Mouse (Mus musculus): ENCODE results near the gene Ppie. TPM values are rescaled to one million over a fixed set of nuclear protein-coding genes. Genes with fewer than 3 reads are reported as not detected.

The Ppie gene
- total and polyA plus RNA-seq, 3 experiments: 17.3 to 70.7 (median 39.3) TPM

DNA sequence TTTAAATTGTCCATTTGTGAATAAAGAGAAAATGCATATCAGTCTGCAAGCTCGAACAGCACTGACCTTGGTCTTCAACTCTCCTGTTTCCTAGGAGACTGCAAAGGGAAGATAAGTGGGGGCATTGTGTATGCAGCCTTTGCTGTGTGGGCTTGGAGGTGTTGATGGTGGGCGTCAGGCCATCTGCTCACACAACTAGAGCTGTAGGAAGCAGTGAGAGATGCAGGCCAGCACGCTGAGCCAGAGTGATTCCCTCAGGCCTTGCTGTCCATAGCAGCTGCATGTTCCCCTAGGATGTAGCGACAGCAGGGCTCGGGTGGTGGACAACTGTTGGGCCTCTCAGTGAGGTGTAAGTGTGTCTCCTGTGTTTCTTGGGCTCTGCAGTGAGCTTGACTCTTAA lies 13.2 kb upstream of the Ppie start:
- no peaks in the 10 kb centered on the region for H3K9me3 ChIP-seq (replicated peaks)
- DNase-seq (ENCODE audit: low spot score) (no peak), ATAC-seq (ENCODE audit: extremely low read depth, insufficient number of reproducible peaks, low FRiP score, poor library complexity, severe bottlenecking) (no peak)
- no peaks in the 10 kb centered on the region for H3K36me3 ChIP-seq (replicated peaks)
- no peaks in the 10 kb centered on the region for H3K4me1 ChIP-seq (ENCODE audit: insufficient read depth, low read depth, low read length)
- peaks cover 13% of the 10 kb centered on the region for H3K27me3 ChIP-seq (ENCODE audit: insufficient read depth, low read length)
- H3K4me3 ChIP-seq (ENCODE audit: low read depth, low read length): no peak overlapping the region
- no peak for TF ChIP-seq GATA1 (IDR thresholded peaks at IDR 0.05; ENCODE audit: borderline replicate concordance, low read length)
- TF ChIP-seq GATA2 (IDR thresholded peaks at IDR 0.05; ENCODE audit: borderline replicate concordance, low read depth, low read length): no peak
- TF ChIP-seq POLR2AphosphoS5 (IDR thresholded peaks at IDR 0.05; ENCODE audit: insufficient replicate concordance, low read depth, low read length): no peak
- TF ChIP-seq TAL1 (conservative IDR thresholded peaks at IDR 0.05; ENCODE audit: low read depth, low read length): no peak
- TF ChIP-seq CTCF (IDR thresholded peaks at IDR 0.05; ENCODE audit: low read depth, low read length): no peak

GRCm38 (mm10) chr4:123152003-123152402 lies 12.3 kb upstream of the Ppie start:
- DNase-seq (ENCODE audit: low spot score) (no peak), ATAC-seq (ENCODE audit: extremely low read depth, insufficient number of reproducible peaks, low FRiP score, poor library complexity, severe bottlenecking) (no peak)

GRCm38 (mm10) chr4:123147446-123148150 lies 7.8 kb upstream of the Ppie start:
- no peak for ATAC-seq (ENCODE audit: extremely low read depth, insufficient number of reproducible peaks, low FRiP score, poor library complexity, severe bottlenecking)
- no peaks in the 10 kb centered on the region for H3K4me1 ChIP-seq (ENCODE audit: insufficient read depth, low read depth, low read length)
- H3K9me3 ChIP-seq (replicated peaks): no peaks in the 10 kb centered on the region
- no peak overlapping the region for H3K4me3 ChIP-seq (ENCODE audit: low read depth, low read length)
- H3K27me3 ChIP-seq (ENCODE audit: insufficient read depth, low read length): peaks cover 21% of the 10 kb centered on the region
- no peaks in the 10 kb centered on the region for H3K36me3 ChIP-seq (replicated peaks)
- DNase-seq (ENCODE audit: low spot score): no peak
- TF ChIP-seq TAL1 (conservative IDR thresholded peaks at IDR 0.05; ENCODE audit: low read depth, low read length) (no peak), POLR2AphosphoS5 (IDR thresholded peaks at IDR 0.05; ENCODE audit: insufficient replicate concordance, low read depth, low read length) (no peak), CTCF (IDR thresholded peaks at IDR 0.05; ENCODE audit: low read depth, low read length) (no peak), GATA1 (IDR thresholded peaks at IDR 0.05; ENCODE audit: borderline replicate concordance, low read length) (no peak), GATA2 (IDR thresholded peaks at IDR 0.05; ENCODE audit: borderline replicate concordance, low read depth, low read length) (no peak)

More at GRCm38 (mm10) chr4:123152003-123152402, 12.3 kb upstream of the Ppie start:
- no peak for TF ChIP-seq POLR2AphosphoS5 (IDR thresholded peaks at IDR 0.05; ENCODE audit: insufficient replicate concordance, low read depth, low read length)
- no peak for TF ChIP-seq GATA2 (IDR thresholded peaks at IDR 0.05; ENCODE audit: borderline replicate concordance, low read depth, low read length)
- no peak for TF ChIP-seq GATA1 (IDR thresholded peaks at IDR 0.05; ENCODE audit: borderline replicate concordance, low read length)
- TF ChIP-seq TAL1 (conservative IDR thresholded peaks at IDR 0.05; ENCODE audit: low read depth, low read length): no peak
- no peak for TF ChIP-seq CTCF (IDR thresholded peaks at IDR 0.05; ENCODE audit: low read depth, low read length)
- H3K9me3 ChIP-seq (replicated peaks): no peaks in the 10 kb centered on the region
- peaks cover 19% of the 10 kb centered on the region for H3K27me3 ChIP-seq (ENCODE audit: insufficient read depth, low read length)
- no peaks in the 10 kb centered on the region for H3K4me1 ChIP-seq (ENCODE audit: insufficient read depth, low read depth, low read length)
- no peak overlapping the region for H3K4me3 ChIP-seq (ENCODE audit: low read depth, low read length)
- H3K36me3 ChIP-seq (replicated peaks): no peaks in the 10 kb centered on the region

DNA sequence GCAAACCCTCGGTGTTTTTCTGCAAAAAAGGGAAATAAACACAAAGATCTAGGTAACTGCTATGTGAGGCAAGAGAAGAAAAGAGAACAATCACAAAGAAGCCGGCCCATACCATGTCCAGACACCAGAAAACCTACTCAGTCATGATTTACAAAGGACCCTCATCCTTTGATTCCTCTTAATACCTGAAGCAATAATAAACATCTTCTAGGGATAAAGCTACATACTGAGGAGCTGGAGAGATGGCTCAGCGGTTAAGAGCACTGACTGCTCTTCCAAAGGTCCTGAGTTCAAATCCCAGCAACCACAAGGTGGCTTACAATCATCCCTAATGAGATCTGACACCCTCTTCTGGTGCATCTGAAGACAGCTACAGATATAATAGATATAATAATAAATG lies 2.2 kb downstream of the Ppie start:
- H3K36me3 ChIP-seq (replicated peaks): peaks cover 52% of the 10 kb centered on the region
- H3K4me3 ChIP-seq (ENCODE audit: low read depth, low read length): no peak overlapping the region
- H3K4me1 ChIP-seq (ENCODE audit: insufficient read depth, low read depth, low read length): peaks cover 23% of the 10 kb centered on the region
- H3K27me3 ChIP-seq (ENCODE audit: insufficient read depth, low read length): no peaks in the 10 kb centered on the region
- ATAC-seq (ENCODE audit: extremely low read depth, insufficient number of reproducible peaks, low FRiP score, poor library complexity, severe bottlenecking) (no peak), DNase-seq (ENCODE audit: low spot score) (no peak)
- H3K9me3 ChIP-seq (replicated peaks): no peaks in the 10 kb centered on the region
- no peak for TF ChIP-seq POLR2AphosphoS5 (IDR thresholded peaks at IDR 0.05; ENCODE audit: insufficient replicate concordance, low read depth, low read length)
- no peak for TF ChIP-seq GATA2 (IDR thresholded peaks at IDR 0.05; ENCODE audit: borderline replicate concordance, low read depth, low read length)
- TF ChIP-seq GATA1 (IDR thresholded peaks at IDR 0.05; ENCODE audit: borderline replicate concordance, low read length): no peak
- no peak for TF ChIP-seq TAL1 (conservative IDR thresholded peaks at IDR 0.05; ENCODE audit: low read depth, low read length)
- no peak for TF ChIP-seq CTCF (IDR thresholded peaks at IDR 0.05; ENCODE audit: low read depth, low read length)

DNA sequence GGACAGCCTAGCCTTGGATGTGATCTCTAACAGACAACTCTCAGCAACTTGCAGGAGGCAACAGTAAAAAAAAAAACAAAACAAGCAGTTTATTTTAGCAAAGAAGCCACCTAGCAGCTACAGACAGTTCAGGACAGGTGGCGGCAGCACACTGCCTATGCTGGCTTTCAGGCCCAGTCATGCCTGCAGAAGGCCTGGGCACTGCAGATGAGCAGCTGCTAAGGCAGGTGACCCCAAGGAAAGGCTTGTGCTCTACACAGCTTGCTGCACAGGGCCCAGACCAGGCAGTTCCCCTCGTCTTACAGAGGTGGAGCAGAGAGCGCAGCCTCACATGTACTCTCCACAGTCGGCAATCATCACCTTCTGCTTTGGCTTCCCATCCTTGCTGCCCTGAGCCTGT lies 12.7 kb downstream of the Ppie start:
- Histone ChIP-seq H3K4me3 (ENCODE audit: low read depth, low read length) (no peak overlapping the region), H3K27me3 (ENCODE audit: insufficient read depth, low read length) (no peaks in the 10 kb centered on the region), H3K4me1 (ENCODE audit: insufficient read depth, low read depth, low read length) (0 out of 2 replicates have a peak, but pooled peaks cover 2% of the 10 kb centered on the region), H3K36me3 (replicated peaks) (peaks cover 95% of the 10 kb centered on the region), H3K9me3 (replicated peaks) (no peaks in the 10 kb centered on the region)
- ATAC-seq (ENCODE audit: extremely low read depth, insufficient number of reproducible peaks, low FRiP score, poor library complexity, severe bottlenecking): no peak
- DNase-seq (ENCODE audit: low spot score): no peak
- TF ChIP-seq POLR2AphosphoS5 (IDR thresholded peaks at IDR 0.05; ENCODE audit: insufficient replicate concordance, low read depth, low read length) (no peak), GATA1 (IDR thresholded peaks at IDR 0.05; ENCODE audit: borderline replicate concordance, low read length) (no peak), GATA2 (IDR thresholded peaks at IDR 0.05; ENCODE audit: borderline replicate concordance, low read depth, low read length) (no peak), TAL1 (conservative IDR thresholded peaks at IDR 0.05; ENCODE audit: low read depth, low read length) (no peak), CTCF (IDR thresholded peaks at IDR 0.05; ENCODE audit: low read depth, low read length) (no peak)

DNA sequence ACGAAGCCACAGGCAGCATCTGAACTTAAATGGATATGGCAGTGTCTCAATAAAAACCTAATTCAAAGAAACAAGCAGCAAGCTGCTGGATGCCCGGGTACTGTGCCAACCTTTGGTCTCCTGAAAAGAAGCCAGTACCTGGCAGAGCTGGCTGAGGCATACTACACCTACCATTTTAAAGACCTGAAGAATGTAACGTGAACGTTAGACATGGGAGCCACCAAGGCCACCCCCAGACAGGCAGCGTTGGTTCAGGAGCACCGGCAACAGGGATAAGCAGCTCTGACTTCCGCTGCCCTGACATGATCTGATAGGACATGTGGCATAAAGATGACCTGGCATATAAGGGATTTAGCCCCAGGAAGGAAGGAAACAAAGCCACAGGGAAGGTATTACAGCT lies 13.1 kb downstream of the Ppie start:
- DNase-seq (ENCODE audit: low spot score) (no peak), ATAC-seq (ENCODE audit: extremely low read depth, insufficient number of reproducible peaks, low FRiP score, poor library complexity, severe bottlenecking) (no peak)
- H3K27me3 ChIP-seq (ENCODE audit: insufficient read depth, low read length): no peaks in the 10 kb centered on the region
- peaks cover 95% of the 10 kb centered on the region for H3K36me3 ChIP-seq (replicated peaks)
- no peaks in the 10 kb centered on the region for H3K9me3 ChIP-seq (replicated peaks)
- H3K4me3 ChIP-seq (ENCODE audit: low read depth, low read length): no peak overlapping the region
- TF ChIP-seq TAL1 (conservative IDR thresholded peaks at IDR 0.05; ENCODE audit: low read depth, low read length): no peak
- TF ChIP-seq GATA2 (IDR thresholded peaks at IDR 0.05; ENCODE audit: borderline replicate concordance, low read depth, low read length): no peak
- TF ChIP-seq POLR2AphosphoS5 (IDR thresholded peaks at IDR 0.05; ENCODE audit: insufficient replicate concordance, low read depth, low read length): no peak
- no peak for TF ChIP-seq CTCF (IDR thresholded peaks at IDR 0.05; ENCODE audit: low read depth, low read length)
- no peak for TF ChIP-seq GATA1 (IDR thresholded peaks at IDR 0.05; ENCODE audit: borderline replicate concordance, low read length)
- H3K4me1 ChIP-seq (ENCODE audit: insufficient read depth, low read depth, low read length): 0 out of 2 replicates have a peak, but pooled peaks cover 2% of the 10 kb centered on the region
